Mouse (Mus musculus) CD4-positive, CD25-positive, alpha-beta regulatory T cell, adult 2 months (primary cell): Measurements from ENCODE around the gene Tmc8.
A peak's percentile ranks its signal among the peaks of the same experiment; 100 is the strongest.
"Not testable (repeated sequence)": the region's sequence is repeated elsewhere in the genome, so short reads cannot be mapped to it uniquely, and the experiment has no call there.

Source experiments
- DNase-seq: peaks from one replicate; pipeline ENCODE4 v3.0.0-alpha.2; 2012; ENCODE audit warnings: low read depth, low spot score

The Tmc8 gene

DNA sequence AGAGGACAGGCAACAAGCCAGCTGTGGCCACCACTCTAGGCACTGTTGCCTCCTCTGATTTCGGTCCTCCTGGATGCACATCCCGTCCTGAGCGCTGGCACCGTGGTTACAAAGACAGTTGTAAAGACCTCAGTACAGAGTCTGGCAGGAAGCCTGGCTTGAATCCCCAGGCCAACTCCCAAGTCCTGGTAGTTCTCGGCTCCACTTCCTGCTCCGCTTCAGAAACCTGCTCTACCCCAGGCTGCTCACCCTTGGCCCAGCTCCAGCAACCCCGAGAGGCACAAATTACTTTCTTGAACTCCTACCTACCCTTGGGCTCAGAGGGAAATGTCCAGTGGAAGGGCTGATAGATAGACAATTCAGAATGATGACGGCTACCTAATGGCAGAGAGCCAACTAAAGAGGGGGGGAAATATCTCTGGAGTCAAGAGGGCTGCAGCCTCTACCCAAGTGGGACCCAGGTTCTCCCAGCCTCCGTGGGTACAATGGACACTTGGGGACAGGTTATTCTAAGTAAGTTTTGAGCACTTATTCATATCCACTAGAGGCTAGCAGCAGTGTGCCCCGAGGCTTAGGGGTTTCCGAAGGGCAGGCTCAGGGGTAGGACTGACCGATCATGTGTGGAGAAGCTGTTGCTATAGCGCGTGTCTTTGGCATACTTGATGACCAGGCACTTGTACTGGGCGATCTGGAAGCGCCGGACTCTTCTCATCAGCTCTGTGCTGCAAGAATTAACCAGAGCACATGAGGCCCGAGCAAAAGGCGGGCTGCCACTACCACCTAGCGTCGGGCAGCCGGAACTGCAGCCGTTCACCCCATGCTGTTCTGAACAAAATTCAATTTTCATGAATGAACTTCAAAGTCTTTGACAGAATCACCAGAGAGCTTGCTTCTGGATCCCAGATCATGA is 42.4 kb downstream of the Tmc8 start:
- peak; percentile 89 for DNase-seq

DNA sequence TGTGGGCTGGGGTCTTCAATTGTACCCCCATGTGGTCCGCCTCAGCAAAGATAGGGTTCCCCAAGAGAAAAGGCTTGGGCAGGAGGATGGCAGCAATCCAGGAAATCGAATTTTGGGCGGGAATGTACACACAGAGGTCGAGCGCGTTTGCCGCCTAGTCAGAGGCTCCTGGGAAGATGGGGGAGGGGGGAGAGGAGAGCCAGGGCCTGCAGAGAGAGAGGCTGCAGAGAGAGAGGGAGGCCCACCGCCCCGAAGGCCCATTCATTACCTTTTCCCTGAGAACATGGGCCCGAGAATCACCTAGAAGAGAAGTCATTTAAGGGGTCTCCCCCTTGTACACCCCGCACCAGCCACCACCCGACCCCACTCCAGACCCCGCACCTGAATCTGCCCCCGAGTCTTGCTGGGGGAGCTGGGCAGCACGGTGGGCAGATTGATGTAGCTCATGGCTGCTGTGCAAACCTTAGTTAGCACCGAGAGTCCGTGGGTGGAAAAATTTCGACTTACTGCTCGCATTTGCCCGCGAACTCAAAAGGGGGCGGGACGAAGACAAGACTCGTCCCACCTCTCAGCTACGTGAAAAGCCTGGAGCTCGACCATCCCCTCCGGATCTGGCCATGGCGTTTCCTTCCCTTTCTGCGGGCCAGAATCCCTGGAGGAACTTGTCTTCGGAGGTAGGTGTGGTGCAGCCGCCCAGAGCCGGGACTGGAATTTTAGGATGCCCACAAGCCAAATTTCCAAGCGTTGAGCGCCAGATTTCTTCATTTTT is 43.6 kb downstream of the Tmc8 start, which contains the start of the genes Afmid and Tk1:
TSS of gene Afmid (plus strand) at position 592 of the 769 bp plus-strand sequence.
TSS of gene Tk1 (minus strand) at position 760 of the 769 bp plus-strand sequence.
- DNase-seq = peak; percentile 81

DNA sequence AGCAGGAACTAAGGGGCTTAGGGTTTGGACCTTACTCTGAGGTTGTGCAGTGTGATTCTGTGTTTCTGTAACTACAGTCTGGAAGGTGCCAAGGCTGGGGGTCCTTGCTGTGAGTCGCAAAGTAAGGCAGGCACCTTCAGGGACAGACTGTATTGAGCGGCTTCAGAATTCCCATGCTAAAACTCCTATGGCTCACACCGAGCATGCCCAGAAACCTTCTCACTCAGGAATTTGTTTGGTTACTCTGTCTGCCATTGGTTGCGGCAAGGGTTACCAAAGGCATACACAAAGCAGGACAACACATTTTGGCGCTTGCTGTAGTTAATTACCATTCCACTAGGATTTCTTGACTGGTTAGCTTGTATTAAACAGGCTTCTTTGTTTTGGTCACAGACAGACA is 44.3 kb downstream of the Tmc8 start:
- no peak for DNase-seq

DNA sequence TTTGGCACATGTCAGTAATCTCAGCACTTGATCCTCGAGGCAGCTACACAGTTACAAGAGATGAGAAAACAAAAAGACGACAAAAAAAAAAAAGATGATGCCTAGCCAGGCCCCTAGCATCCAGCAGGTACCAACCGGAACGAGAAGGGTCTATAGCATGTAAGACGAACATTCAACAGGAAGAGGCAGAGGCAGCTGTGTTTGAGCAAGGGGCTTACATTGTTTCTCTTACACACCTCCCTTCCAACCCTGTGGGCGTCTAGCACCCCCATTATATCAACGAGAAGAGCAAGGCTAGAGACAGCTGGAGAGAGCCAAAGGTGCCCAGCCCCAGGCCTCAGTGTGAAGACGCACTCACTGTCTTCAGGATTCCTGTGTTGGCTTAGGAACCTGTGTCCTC is 45.0 kb downstream of the Tmc8 start:
- no peak for DNase-seq

DNA sequence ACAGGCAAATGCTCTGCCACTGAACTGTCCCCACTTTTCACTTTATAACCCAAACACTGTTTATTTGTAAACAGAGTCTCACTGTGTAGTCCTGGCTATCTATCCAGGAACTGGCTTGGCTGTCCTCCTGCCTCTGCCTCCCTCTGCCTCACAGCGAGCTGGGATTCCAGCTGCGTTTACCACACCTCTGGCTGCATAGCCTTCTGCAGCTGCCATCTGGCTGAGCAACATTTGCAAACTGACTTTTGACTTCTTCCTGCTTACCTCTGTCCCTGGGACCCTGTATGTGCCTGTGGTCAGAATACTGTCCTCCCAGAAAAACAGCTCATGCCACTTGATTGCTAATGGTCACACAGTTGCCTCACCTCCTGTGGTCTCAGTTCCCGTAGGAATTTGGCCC is 45.5 kb downstream of the Tmc8 start:
- no peak for DNase-seq

DNA sequence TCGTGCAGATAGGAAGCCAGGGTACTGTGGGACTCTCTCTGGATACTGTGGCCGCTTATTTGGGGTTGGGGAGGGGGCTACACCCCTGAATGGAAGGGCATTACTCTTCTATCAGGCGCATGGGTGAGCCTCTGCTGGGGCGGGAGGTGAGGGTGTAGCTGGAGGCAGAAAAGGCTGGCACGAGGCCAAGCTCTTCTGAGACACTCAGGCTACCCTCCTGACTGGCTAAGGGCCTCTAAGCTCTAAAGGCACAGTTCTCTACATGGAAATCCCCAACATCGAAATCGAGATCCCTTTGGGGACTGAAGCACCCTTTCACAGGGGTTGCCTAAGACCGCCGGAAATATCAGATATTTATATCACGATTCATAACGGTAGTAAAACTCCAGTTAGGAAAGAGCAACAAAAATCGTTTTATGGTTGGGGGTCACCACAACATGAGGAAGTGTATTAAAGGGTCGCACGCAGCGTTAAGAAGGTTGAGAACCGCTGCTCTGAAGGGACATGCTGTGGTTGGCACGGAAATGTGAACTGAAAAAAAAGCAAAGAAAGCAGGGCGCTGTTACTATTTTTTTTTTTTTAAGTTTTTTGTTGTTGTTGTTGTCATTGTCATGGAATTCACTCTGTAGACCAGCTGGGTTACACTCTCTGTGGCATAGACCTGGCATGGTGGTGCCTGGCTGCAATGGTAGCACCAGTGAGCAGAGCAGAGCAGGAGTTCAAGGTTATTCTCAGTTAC is 46.4 kb downstream of the Tmc8 start:
- DNase-seq = peak; percentile 93

DNA sequence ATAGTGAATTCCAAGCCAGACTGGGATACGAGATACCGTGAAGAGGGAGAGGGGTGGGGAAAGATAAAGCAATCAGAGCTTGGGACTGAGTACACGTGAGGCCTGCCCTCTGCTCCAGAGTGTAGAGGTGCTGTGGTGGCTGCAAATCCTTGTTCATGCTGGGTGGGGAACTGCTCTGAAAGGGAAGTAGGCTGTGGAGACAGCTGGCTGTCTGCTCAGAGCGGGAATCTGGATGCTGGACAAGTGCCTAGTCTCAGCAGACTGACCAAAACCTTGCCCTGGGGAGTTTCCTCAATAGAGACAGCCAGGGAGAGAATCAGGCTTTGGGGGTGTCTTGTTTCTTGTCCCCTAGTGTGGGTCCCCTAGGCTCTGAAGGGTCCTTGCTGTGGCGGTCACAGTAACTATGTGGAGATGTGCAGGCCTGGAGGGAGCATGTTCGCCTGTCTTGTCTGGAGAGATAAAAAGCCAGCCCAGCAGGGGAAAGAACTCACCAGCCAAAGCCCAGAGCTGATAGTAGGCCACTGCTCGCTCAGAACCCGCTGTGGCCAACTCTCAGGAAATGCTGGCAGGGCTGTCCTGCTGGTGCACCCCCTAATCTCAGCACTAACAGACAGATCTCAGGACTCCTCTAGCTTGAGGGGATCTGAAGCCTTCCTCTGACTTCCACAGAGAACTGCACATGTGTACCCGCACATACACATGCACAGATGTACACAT is 47.2 kb downstream of the Tmc8 start:
- DNase-seq = no peak

DNA sequence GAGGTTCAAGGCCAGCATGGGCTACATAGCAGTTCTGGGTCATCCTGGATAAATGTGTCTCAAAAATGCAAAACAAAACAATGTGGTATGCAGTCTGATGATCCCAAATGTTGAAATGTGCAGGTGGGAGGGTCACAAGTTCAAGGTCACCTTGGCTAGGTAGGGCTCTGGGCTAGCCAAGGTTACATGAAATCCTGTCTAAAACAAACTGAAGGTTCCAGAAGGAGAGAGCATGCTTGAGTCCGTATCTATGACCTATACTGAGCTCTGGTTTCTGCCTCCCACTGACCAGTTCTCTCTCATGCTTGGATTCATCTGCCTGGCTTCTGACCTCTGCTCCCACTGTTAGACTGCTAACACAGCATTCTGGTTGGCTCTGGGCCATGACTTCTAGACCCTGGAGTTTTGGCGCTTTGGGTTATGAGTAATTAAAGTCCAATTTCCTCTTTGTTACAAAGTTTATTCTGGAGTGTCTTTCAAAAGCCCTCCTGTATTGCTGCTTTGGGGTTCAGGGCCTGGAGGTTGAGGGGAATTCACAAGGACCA is 47.9 kb downstream of the Tmc8 start:
- no peak for DNase-seq

DNA sequence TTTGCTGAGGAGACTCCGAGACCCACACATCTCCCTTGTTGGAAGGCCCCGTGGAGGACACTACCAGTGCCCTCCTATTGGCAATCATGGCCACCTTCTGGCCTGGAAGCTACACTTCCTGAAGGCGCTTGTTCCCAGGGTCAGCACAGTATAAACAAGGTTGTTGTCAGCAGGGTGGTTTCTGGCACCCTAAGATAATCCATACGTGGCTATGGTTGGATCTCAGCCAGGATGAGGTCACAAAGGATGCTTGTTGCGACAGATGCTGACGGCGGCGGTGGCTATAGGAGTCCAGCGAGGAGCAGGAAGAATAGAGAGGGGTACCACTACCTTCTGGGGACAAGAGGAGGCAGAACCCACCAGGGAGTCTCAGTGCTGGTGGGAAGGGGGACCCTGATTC is 48.5 kb downstream of the Tmc8 start:
- DNase-seq = no peak

DNA sequence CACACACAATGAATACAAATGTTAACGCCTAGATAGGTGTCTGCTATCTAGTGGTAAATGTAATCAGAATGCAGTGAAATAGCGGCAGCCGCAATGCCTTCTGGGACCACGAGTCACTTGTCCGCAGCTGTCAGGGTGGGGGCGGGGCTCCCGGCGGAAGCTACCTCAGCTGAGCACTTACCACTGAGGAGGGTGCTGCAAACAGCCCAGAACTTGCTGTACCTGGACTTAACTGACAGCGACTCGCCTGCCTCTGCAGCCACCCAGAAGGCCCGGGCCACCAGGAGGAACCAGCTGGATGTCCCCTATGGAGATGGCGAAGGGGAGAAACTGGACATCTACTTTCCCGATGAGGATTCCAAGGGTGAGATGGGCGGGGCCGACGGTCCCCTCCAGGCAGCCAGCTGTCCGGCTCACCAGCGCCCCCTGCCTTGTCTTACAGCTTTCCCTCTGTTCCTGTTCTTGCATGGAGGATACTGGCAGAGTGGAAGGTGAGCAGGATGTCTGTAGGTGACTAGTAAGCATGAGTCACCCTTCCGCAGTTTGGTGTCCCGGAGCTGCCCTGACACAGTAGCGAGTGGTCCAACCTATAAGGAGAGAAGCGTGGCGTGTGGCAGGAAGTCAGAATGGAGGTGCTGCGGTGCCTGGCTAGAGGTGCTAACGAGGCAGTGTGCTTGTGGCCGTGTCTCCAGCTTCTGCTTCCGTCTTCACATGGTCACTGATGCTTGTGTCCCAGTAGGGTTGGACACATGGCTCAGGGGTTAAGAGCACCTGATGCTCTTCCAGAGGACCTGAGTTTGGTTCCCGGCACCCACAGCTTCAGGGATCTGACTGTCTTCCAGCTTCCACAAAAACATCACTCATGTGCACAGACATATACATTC is 50.5 kb downstream of the Tmc8 start:
- peak; percentile 98 for DNase-seq

DNA sequence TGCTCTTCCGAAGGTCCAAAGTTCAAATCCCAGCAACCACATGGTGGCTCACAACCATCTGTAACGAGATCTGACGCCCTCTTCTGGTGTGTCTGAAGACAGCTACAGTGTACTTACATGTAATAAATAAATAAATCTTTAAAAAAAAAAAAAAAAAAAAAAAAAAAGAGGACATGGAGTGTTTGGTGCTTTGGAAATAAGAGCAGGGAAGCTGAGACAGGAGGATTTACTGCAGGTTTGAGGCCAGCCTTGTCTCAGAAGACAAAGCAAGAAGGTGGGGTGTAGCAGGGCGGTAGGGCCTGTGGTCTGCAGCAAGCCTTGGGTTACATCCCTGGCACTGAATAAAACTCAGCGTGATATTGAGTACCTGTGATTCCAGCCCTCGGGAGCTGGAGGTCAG is 51.6 kb downstream of the Tmc8 start:
- DNase-seq = not testable (repeated sequence)

DNA sequence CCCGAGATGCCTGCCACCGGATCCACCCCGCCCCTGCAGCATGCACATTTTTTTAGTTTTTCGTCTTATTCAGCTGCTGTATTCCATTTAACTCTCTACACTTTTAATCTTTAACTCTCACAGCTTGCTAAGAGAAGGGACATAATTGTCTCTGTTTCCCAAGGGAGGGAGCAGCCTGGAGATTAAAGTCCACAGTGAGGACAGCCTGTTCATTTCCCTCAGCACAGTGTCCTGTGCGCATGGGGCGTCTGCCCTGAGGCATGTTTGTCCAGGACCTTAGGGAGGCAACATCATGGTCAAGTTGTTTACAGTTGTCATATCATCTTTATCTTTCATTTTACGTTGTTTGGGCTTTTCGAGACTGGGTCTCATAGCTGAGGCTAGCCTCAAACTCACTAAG is 52.2 kb downstream of the Tmc8 start:
- DNase-seq = no peak

DNA sequence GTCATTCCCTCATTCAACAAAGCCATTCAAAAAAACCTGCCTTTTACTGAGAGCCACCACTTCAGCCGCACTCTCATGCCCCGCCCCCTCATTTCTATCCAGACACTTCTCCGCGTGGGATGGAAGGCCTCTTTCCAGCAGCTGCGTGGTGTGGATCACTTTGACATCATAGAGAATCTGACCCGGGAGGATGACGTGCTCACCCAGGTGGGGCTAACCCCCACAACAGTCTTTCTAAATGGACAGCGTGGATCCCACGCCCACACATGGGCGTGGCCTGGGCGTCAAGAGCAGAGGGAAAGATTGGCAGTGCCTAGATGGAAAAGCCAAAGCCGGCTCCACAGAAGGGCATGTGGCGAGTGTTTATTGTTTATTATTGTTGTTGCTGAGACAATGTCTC is 54.4 kb downstream of the Tmc8 start:
- no peak for DNase-seq

DNA sequence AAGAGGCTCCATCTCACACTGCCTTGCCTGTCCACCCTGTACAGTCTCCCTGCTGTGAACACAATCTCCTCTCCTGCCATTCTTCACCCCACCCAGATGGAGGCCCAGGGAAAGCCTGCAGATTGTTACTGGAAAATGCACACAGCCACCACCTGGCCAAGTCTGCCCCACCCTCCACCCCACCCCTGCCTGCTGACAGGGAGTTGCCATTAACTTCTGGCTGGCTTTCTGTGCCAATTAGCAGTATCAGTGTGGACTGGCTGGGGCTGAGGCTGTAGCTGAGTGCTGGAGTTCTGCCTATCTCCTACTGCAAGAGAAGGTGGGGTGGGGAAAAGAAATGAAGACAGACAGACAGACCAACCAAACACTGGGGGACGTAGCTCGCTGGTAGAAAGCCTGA is 56.7 kb downstream of the Tmc8 start:
- DNase-seq = no peak

DNA sequence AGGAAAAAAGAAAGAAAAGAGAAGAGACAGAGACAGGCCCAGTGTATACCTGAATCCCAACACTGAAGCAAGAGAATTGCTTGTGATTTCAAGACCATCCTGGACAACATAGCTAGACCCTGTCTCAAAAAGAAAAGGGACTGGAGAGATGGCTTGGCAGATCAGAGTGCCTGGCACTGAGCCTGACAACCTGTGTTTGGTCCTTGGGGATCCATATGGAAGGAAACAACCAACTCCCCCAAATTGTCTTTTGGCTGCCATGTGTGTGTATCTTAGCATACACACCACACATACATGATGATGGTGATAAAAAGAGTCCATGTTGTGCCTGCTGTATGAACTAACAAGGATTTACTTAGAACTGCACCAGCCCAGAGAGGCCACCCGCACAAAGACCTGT is 57.1 kb downstream of the Tmc8 start:
- no peak for DNase-seq

DNA sequence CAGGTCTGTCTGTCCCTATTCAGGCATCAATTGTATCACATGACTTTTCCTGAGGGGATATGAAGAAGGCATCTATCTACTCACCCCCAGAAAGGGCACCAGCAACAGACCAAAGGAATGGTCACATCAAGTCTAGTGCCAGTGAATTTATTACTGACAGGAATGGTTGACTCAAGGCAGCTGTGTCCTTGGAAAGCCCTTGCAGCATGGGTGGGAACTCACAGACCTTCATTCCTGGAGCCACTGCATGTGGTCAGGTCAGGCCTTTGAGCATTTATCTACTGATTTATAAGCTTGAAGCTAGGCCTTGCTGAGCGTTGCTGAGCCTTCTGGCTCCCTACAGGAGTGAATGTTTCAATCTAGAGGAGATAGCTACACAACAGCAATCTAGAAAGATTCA is 59.0 kb downstream of the Tmc8 start:
- no peak for DNase-seq
